Comparison of ENCODE assay signal across 8 mouse cellular contexts in the genomic region with DNA sequence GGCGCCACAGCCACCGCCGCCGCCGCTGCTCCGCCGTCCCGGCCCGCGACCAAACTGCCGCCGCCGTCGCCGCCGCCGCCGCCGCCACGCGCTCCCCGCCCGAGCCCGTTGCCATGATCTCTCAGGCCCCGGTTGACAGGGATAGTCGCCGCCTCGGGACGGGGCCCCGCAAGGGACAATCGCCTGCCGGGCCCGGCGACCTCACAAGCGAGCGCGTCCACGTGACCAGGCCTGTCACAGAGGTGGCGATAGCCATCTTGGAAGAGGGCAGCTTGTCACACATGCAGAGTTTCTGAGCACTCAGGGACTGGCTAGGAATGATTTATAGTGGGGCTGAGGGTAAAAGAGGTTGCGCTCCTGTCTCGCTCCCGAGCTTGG. TPM values are rescaled to one million over a fixed set of nuclear protein-coding genes. Genes with fewer than 3 reads are reported as not detected.
DNase-seq lines count a peak whose midpoint lies in the region; ATAC-seq and TF ChIP-seq lines count a peak whose summit lies in the region.

Gene Ttll11 (minus strand): TSS at position 270 of the 378 bp plus-strand sequence.

- H3K27ac ChIP-seq in embryonic facial prominence, embryonic 13.5 days = no peak within 1 kb of the TSS; the same call in 1 of the 2 replicates
- peak within 1 kb of the TSS; percentile 64 for H3K27ac ChIP-seq in kidney, adult 2 months (ENCODE audit: insufficient read depth, low read depth, low read length)
- 0 out of 2 replicates have a peak within 1 kb of the TSS, but pooled peaks have one; percentile 45 for H3K27ac ChIP-seq in limb, embryonic 12.5 days
- H3K27ac ChIP-seq in midbrain, embryonic 15.5 days = peak within 1 kb of the TSS; percentile 92
- peak within 1 kb of the TSS; percentile 30; the same call in 1 of the 2 replicates for H3K27ac ChIP-seq in spleen, adult 2 months (ENCODE audit: insufficient read depth, low read length)

- H3K4me3 ChIP-seq in embryonic facial prominence, embryonic 13.5 days = peak within 1 kb of the TSS; percentile 81
- peak within 1 kb of the TSS; percentile 67 for H3K4me3 ChIP-seq in kidney, adult 2 months (ENCODE audit: insufficient read depth, low read depth, low read length)
- peak within 1 kb of the TSS; percentile 91 for H3K4me3 ChIP-seq in limb, embryonic 12.5 days (replicated peaks)
- peak within 1 kb of the TSS; percentile 70 for H3K4me3 ChIP-seq in midbrain, embryonic 15.5 days
- peak within 1 kb of the TSS; percentile 87 for H3K4me3 ChIP-seq in spleen, adult 2 months (ENCODE audit: extremely low read depth, insufficient read depth, insufficient read length)

- peak; percentile 73 for ATAC-seq in embryonic facial prominence, embryonic 13.5 days (ENCODE audit: insufficient number of reproducible peaks, insufficient read depth, low FRiP score, low TSS enrichment, low read depth)
- peak; percentile 83; the same call in 1 of the 2 replicates for ATAC-seq in limb, embryonic 12.5 days (ENCODE audit: insufficient number of reproducible peaks, insufficient read depth, low FRiP score, low TSS enrichment, low read depth)
- peak; percentile 93 for ATAC-seq in midbrain, embryonic 15.5 days (replicated peaks)

- no peaks in the 10 kb centered on the region for H3K36me3 ChIP-seq in embryonic facial prominence, embryonic 13.5 days
- no peaks in the 10 kb centered on the region for H3K36me3 ChIP-seq in kidney, adult 2 months (ENCODE audit: control insufficient read depth, insufficient read depth, low read length)
- H3K36me3 ChIP-seq in limb, embryonic 12.5 days = no peaks in the 10 kb centered on the region
- no peaks in the 10 kb centered on the region for H3K36me3 ChIP-seq in midbrain, embryonic 15.5 days (replicated peaks)
- H3K36me3 ChIP-seq in spleen, adult 2 months (ENCODE audit: control insufficient read depth, insufficient read depth, low read length) = no peaks in the 10 kb centered on the region

- TF ChIP-seq POLR2A in kidney, adult 2 months (IDR thresholded peaks at IDR 0.05; ENCODE audit: low read depth, low read length) = no peak
- no peak for TF ChIP-seq POLR2A in spleen, adult 2 months (IDR thresholded peaks at IDR 0.05; ENCODE audit: low read depth, low read length)

- 0 out of 2 replicates have a peak, but pooled peaks cover 7% of the 10 kb centered on the region for H3K27me3 ChIP-seq in embryonic facial prominence, embryonic 13.5 days
- no peaks in the 10 kb centered on the region for H3K27me3 ChIP-seq in kidney, adult 2 months (replicated peaks; ENCODE audit: control insufficient read depth, insufficient read depth, low read length)
- H3K27me3 ChIP-seq in limb, embryonic 12.5 days = peaks cover 12% of the 10 kb centered on the region
- no peaks in the 10 kb centered on the region for H3K27me3 ChIP-seq in midbrain, embryonic 15.5 days (replicated peaks)
- H3K27me3 ChIP-seq in spleen, adult 2 months (ENCODE audit: control insufficient read depth, insufficient read depth, low read length) = no peaks in the 10 kb centered on the region

- peak; percentile 85 for DNase-seq in 3134 (ENCODE audit: extremely low read depth, insufficient read length, low spot score)
- peak; percentile 98 to 99 for DNase-seq in adrenal gland, postnatal 36 days
- DNase-seq in heart, adult 18-20 months = peak; percentile 96 to 97
- peak; percentile 98 for DNase-seq in kidney, adult 2 months
- DNase-seq in spleen, adult 2 months (ENCODE audit: low read depth in 1 of 2, low spot score in 2 of 2) = peak; percentile 71 to 96

- WGBS in embryonic facial prominence, embryonic 13.5 days = under 1% methylated on average over 42 of the region's 42 CpGs
- WGBS in kidney, adult 2 months = 1% methylated on average over 42 of the region's 42 CpGs
- under 1% methylated on average over 36 of the region's 42 CpGs for WGBS in limb, embryonic 12.5 days
- WGBS in midbrain, embryonic 15.5 days = 1% methylated on average over 41 of the region's 42 CpGs
- 1% methylated on average over 41 of the region's 42 CpGs for WGBS in spleen, adult 2 months

- no peak for TF ChIP-seq CTCF in kidney, adult 2 months (conservative IDR thresholded peaks at IDR 0.05; ENCODE audit: insufficient read depth, insufficient read length, low read depth, low read length)
- TF ChIP-seq CTCF in spleen, adult 2 months (IDR thresholded peaks at IDR 0.05; ENCODE audit: extremely low read depth, insufficient read depth, insufficient read length, insufficient replicate concordance) = no peak

- H3K9me3 ChIP-seq in embryonic facial prominence, embryonic 13.5 days = no peaks in the 10 kb centered on the region
- H3K9me3 ChIP-seq in limb, embryonic 12.5 days = no peaks in the 10 kb centered on the region
- H3K9me3 ChIP-seq in midbrain, embryonic 15.5 days = no peaks in the 10 kb centered on the region

- H3K4me1 ChIP-seq in embryonic facial prominence, embryonic 13.5 days = peaks cover 15% of the 10 kb centered on the region
- H3K4me1 ChIP-seq in kidney, adult 2 months (ENCODE audit: control insufficient read depth, insufficient read depth, low read length) = peaks cover 6% of the 10 kb centered on the region; the same call in 1 of the 2 replicates
- H3K4me1 ChIP-seq in limb, embryonic 12.5 days (replicated peaks) = peaks cover 17% of the 10 kb centered on the region
- peaks cover 23% of the 10 kb centered on the region for H3K4me1 ChIP-seq in midbrain, embryonic 15.5 days
- peaks cover 7% of the 10 kb centered on the region for H3K4me1 ChIP-seq in spleen, adult 2 months (ENCODE audit: control insufficient read depth, insufficient read depth, insufficient read length)

- H3K4me2 ChIP-seq in embryonic facial prominence, embryonic 13.5 days = peak within 1 kb of the TSS; percentile 96
- peak within 1 kb of the TSS; percentile 94 for H3K4me2 ChIP-seq in limb, embryonic 12.5 days
- H3K4me2 ChIP-seq in midbrain, embryonic 15.5 days = peak within 1 kb of the TSS; percentile 95

- H3K9ac ChIP-seq in embryonic facial prominence, embryonic 13.5 days = peak within 1 kb of the TSS; percentile 91
- H3K9ac ChIP-seq in limb, embryonic 12.5 days (replicated peaks) = peak within 1 kb of the TSS; percentile 83
- peak within 1 kb of the TSS; percentile 87 for H3K9ac ChIP-seq in midbrain, embryonic 15.5 days

RNA-seq across cellular contexts. Expression of gene Ttll11, which starts in this region (rescaled TPM):
- 10 to 100 TPM in 1 of 2 experiments, 1 to 10 TPM in 1; 1.7 to 23.0 TPM for total RNA-seq in adrenal gland, postnatal 36 days (2021)
- 2.0 and 2.1 TPM in 2 replicates for polyA plus RNA-seq in embryonic facial prominence, embryonic 13.5 days (2015; fragmentation: Nextera tagmentation; extraction: Ambion mirVana)
- total RNA-seq in heart, adult 18-20 months (2021) = 1 to 10 TPM; 1.1 to 1.9 TPM
- 0.41 and 0.84 TPM in 2 replicates for polyA plus RNA-seq in kidney, adult 2 months (2012; rRNA removed)
- 1.3 and 1.5 TPM in 2 replicates for polyA plus RNA-seq in limb, embryonic 12.5 days (2016; fragmentation: Nextera tagmentation; extraction: Ambion mirVana)
- polyA plus RNA-seq in midbrain, embryonic 15.5 days (2015; fragmentation: Nextera tagmentation; extraction: Ambion mirVana) = 5.4 TPM in 2 replicates
- polyA plus RNA-seq in spleen, adult 2 months (2012; rRNA removed) = 1.3 and 2.0 TPM in 2 replicates

Comparison
In these comparisons a context has a peak if more than half of its experiments do, and no peak if none do; other contexts are left out.
1. Peak in DNase-seq, H3K4me3 ChIP-seq and H3K27ac ChIP-seq in kidney, adult 2 months; RNA of the gene not detected or under 1 TPM.